Mouse (Mus musculus) CD4-positive naive resting alpha-beta T cell, adult 57 days (primary cell): Measurements from ENCODE around the gene Crim1. TPM values are rescaled to one million over a fixed set of nuclear protein-coding genes. Genes with fewer than 3 reads are reported as not detected.

Source experiments
- total RNA-seq: library from RNA; stranded (reverse); gene quantifications from one replicate; pipeline ENCODE4 v1.2.4, GENCODE M21; 2023

The Crim1 gene
- total RNA-seq = 56.5 TPM

DNA sequence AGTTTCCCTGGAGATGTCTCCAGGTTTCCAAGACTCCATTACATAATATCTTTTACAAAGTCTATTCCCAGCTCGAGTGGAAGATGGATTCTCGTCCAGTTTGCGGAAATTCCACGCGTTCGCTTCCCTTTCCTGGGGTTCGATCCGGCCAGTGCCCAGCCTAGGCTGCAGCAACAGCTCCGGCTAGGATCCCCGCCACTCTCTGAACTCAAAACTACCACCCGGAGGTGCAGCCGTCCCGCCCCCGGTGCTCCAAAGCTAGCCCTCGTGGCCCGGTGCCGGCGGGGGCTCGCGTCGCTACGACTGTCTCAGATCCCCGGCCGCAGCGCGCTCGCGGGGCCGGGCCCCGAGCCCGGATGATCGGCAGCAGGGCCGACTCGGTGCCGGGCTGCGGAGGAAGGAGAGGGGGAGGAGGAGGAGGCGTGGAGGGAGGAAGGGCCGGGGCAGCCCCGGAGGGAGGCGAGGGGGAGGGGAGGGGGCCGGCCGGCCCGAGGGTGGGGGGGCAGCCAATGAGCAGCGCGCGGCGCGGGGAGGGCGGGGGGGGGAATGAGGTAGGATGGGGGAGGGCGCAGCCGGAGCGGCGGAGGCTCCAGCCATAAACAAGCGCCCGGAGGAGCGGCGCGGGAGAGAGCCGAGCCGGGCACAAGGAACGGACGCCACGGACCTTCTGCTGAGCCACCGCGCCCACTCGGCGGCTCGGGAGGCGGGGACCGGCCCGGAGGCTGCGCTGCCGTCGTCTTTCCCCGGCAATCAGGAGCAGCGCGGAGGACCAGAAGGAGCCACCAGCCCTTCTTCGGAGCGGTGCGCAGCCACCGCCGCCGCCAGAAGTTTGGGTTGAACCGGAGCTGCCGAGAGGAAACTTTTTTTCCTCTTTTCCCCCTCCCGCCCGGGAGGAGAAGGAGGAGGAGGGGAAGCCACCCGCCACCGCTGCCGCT, at the start of gene Crim1:
Gene Crim1, plus strand, starts transcription at position 623 of the 935 bp plus-strand sequence.

DNA sequence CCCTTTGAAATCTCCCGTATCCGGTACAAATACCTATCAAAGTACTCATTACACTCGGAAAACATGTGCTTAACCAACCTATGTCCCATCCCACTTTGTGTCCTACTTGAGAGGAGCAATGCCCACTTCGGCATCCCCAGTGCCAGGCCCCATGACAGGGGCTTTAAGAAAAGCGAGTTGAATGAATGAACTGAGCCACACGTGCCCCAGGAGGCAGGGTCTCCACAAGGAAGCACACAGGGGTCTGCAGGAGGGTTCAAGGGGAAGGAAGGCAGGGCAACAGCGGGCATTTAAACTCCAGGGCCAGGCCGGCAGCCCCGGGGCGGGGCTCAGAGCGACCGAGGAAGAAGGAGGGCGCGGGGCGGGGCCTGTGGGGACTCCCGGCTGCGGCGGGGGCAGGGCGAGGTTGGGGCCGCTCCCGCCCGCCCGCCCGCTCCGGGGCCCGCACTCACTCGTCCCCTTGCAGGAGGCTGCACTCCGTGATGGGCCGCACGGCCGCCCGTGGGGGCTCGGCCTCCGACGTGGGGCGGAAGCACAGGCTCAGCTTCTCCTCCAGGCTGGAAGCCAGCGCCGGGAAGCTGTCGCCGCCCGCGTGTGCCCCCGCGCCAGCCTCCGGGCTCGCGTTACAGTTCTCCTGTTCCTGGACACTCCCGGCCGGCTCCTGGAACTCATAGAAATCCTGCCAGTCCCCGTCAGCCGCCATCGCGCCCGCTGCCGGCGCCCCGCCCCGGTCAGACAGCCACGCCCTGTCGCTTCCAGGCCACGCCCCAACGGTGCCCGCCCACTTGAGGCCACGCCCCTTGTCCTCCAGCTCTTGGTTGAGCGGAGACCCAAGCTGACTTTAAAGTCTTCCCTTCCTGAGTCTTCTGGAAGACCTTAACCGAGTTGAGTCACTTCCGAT, 217.6 kb downstream of the Crim1 start, which contains the start of gene Fez2:
Gene Fez2, minus strand, starts transcription at position 772 of the 901 bp plus-strand sequence.

Other genes with a start within 250 kb of the Crim1 start
- 29.1 TPM for gene Fez2, start 217.9 kb downstream of the Crim1 start, total RNA-seq